Mouse (Mus musculus) hindbrain, embryonic 16.5 days (tissue): ENCODE measurements around the gene Fam206a. TPM values are rescaled to one million over a fixed set of nuclear protein-coding genes. Genes with fewer than 3 reads are reported as not detected.

Experiments
- ATAC-seq: fragments of 200-750 bp; cut with Nextera tagmentation; 2 replicates; pipeline ENCODE4 v1.8.0; 2017; ENCODE audit warnings: moderate TSS enrichment, moderate library complexity
- H3K27ac ChIP-seq: fragments of 300-500 bp; sonication (generic); 2 replicates; pipeline ENCODE4 v1.5.1; 2014; ENCODE audit warnings: low read depth, mild to moderate bottlenecking, control low read depth, low read length, moderate library complexity
- H3K27me3 ChIP-seq: fragments of 300-500 bp; sonication (generic); replicated peaks from 2 replicates; pipeline ENCODE4 v1.6.1; 2014; ENCODE audit warnings: low read length; ENCODE audit not compliant: control insufficient read depth, insufficient read depth
- H3K36me3 ChIP-seq: fragments of 300-500 bp; sonication (generic); 2 replicates; pipeline ENCODE4 v1.6.1; 2014; ENCODE audit warnings: mild to moderate bottlenecking, low read length, moderate library complexity, mixed read lengths; ENCODE audit not compliant: control insufficient read depth, insufficient read depth
- H3K4me1 ChIP-seq: fragments of 300-500 bp; sonication (generic); 2 replicates; pipeline ENCODE4 v1.6.1; 2014; ENCODE audit warnings: low read depth, low read length; ENCODE audit not compliant: control insufficient read depth, insufficient read depth
- H3K4me2 ChIP-seq: fragments of 300-500 bp; sonication (generic); 2 replicates; pipeline ENCODE4 v1.6.1; 2014; ENCODE audit warnings: mild to moderate bottlenecking, low read length, control low read depth, moderate library complexity
- H3K4me3 ChIP-seq: fragments of 300-500 bp; sonication (generic); 2 replicates; pipeline ENCODE4 v1.5.1; 2014; ENCODE audit warnings: mild to moderate bottlenecking, low read length, control low read depth, moderate library complexity
- H3K9ac ChIP-seq: fragments of 300-500 bp; sonication (generic); 2 replicates; pipeline ENCODE4 v1.6.1; 2014; ENCODE audit warnings: low read depth, mild to moderate bottlenecking, control low read depth, low read length, moderate library complexity
- H3K9me3 ChIP-seq: fragments of 300-500 bp; sonication (generic); 2 replicates; pipeline ENCODE4 v1.6.1; 2014; ENCODE audit warnings: mild to moderate bottlenecking, low read length, moderate library complexity; ENCODE audit not compliant: control insufficient read depth
- WGBS: fragments of 180-500 bp; shearing (Covaris S2); extraction: QIAGEN DNeasy Blood & Tissue Kit; methylation state at CpG from one replicate; pipeline ENCODE4 v1.1.7; 2014; 5-methylcytosine and 5-hydroxymethylcytosine counted together
- polyA plus RNA-seq: library from polyadenylated mRNA; unstranded; fragments of >200 nt; fragmentation: Nextera tagmentation; extraction: Ambion mirVana; gene quantifications from 2 replicates; pipeline ENCODE4 v1.2.1, GENCODE M21; 2015

The Fam206a gene
- polyA plus RNA-seq: 13.1 and 15.2 TPM in 2 replicates

GRCm38 (mm10) chr4:56801907-56802668, at the start of gene Fam206a, which contains the start of gene Elp1:
TSS of gene Fam206a (plus strand) at chr4:56802345.
TSS of gene Elp1 (minus strand) at chr4:56802331.
- Histone ChIP-seq H3K36me3 (peaks cover 22% of the 10 kb centered on the region), H3K9me3 (no peaks in the 10 kb centered on the region), H3K4me2 (peak within 1 kb of the TSS; percentile 79), H3K9ac (peak within 1 kb of the TSS; percentile 90), H3K27me3 (no peaks in the 10 kb centered on the region), H3K27ac (peak within 1 kb of the TSS; percentile 93), H3K4me3 (peak within 1 kb of the TSS; percentile 83), H3K4me1 (peaks cover 24% of the 10 kb centered on the region)
- under 1% methylated on average over 72 of the region's 72 CpGs for WGBS
- peak; percentile 97 for ATAC-seq

- H3K27ac ChIP-seq: no peak overlapping the region
- H3K27me3 ChIP-seq: no peaks in the 10 kb centered on the region
- no peaks in the 10 kb centered on the region for H3K4me1 ChIP-seq
- WGBS: 89% methylated on average over 5 of the region's 5 CpGs
- no peak for ATAC-seq
- no peak overlapping the region for H3K4me3 ChIP-seq
- H3K9ac ChIP-seq: no peak overlapping the region
- H3K36me3 ChIP-seq: peaks cover 60% of the 10 kb centered on the region
- H3K4me2 ChIP-seq: no peak overlapping the region
- H3K9me3 ChIP-seq: no peaks in the 10 kb centered on the region
Observed at GRCm38 (mm10) chr4:56756021-56756420, 46.1 kb upstream of the Fam206a start.

GRCm38 (mm10) chr4:56756966-56757600, 45.1 kb upstream of the Fam206a start:
- Histone ChIP-seq H3K4me1 (no peaks in the 10 kb centered on the region), H3K36me3 (peaks cover 50% of the 10 kb centered on the region), H3K4me3 (no peak overlapping the region), H3K27ac (no peak overlapping the region), H3K9me3 (no peaks in the 10 kb centered on the region), H3K4me2 (no peak overlapping the region), H3K27me3 (no peaks in the 10 kb centered on the region), H3K9ac (no peak overlapping the region)
- 92% methylated on average over 10 of the region's 10 CpGs for WGBS
- no peak for ATAC-seq

GRCm38 (mm10) chr4:56757693-56758092, 44.5 kb upstream of the Fam206a start:
- no peak overlapping the region for H3K9ac ChIP-seq
- H3K4me2 ChIP-seq: no peak overlapping the region
- H3K9me3 ChIP-seq: no peaks in the 10 kb centered on the region
- peaks cover 55% of the 10 kb centered on the region for H3K36me3 ChIP-seq
- WGBS: 97% methylated on average over 1 of the region's 1 CpGs
- no peak for ATAC-seq
- no peak overlapping the region for H3K27ac ChIP-seq
- no peaks in the 10 kb centered on the region for H3K27me3 ChIP-seq
- H3K4me3 ChIP-seq: no peak overlapping the region
- H3K4me1 ChIP-seq: no peaks in the 10 kb centered on the region

GRCm38 (mm10) chr4:56767861-56768284, 34.3 kb upstream of the Fam206a start:
- Histone ChIP-seq H3K27me3 (no peaks in the 10 kb centered on the region), H3K4me2 (no peak overlapping the region), H3K9me3 (no peaks in the 10 kb centered on the region), H3K27ac (no peak overlapping the region), H3K9ac (no peak overlapping the region), H3K4me3 (no peak overlapping the region), H3K36me3 (peaks cover 53% of the 10 kb centered on the region), H3K4me1 (no peaks in the 10 kb centered on the region)
- WGBS: 85% methylated on average over 5 of the region's 5 CpGs
- ATAC-seq: no peak

- Histone ChIP-seq H3K4me3 (no peak overlapping the region), H3K9me3 (no peaks in the 10 kb centered on the region), H3K9ac (no peak overlapping the region), H3K36me3 (peaks cover 59% of the 10 kb centered on the region), H3K27ac (no peak overlapping the region), H3K4me1 (no peaks in the 10 kb centered on the region), H3K27me3 (no peaks in the 10 kb centered on the region), H3K4me2 (no peak overlapping the region)
- ATAC-seq: no peak
- WGBS: 91% methylated on average over 7 of the region's 7 CpGs
Observed at GRCm38 (mm10) chr4:56768913-56769312, 33.2 kb upstream of the Fam206a start.

- Histone ChIP-seq H3K4me2 (no peak overlapping the region), H3K4me3 (no peak overlapping the region), H3K36me3 (peaks cover 54% of the 10 kb centered on the region), H3K9ac (no peak overlapping the region), H3K9me3 (no peaks in the 10 kb centered on the region), H3K27me3 (no peaks in the 10 kb centered on the region), H3K4me1 (no peaks in the 10 kb centered on the region), H3K27ac (no peak overlapping the region)
- ATAC-seq: no peak
- 90% methylated on average over 1 of the region's 1 CpGs for WGBS
Observed at GRCm38 (mm10) chr4:56771065-56771464, 31.1 kb upstream of the Fam206a start.

GRCm38 (mm10) chr4:56791373-56791772, 10.8 kb upstream of the Fam206a start:
- no peaks in the 10 kb centered on the region for H3K27me3 ChIP-seq
- no peak overlapping the region for H3K4me2 ChIP-seq
- ATAC-seq: no peak
- H3K4me3 ChIP-seq: no peak overlapping the region
- H3K9me3 ChIP-seq: no peaks in the 10 kb centered on the region
- peaks cover 60% of the 10 kb centered on the region for H3K36me3 ChIP-seq
- H3K27ac ChIP-seq: no peak overlapping the region
- H3K4me1 ChIP-seq: no peaks in the 10 kb centered on the region
- H3K9ac ChIP-seq: no peak overlapping the region
- WGBS: 44% methylated on average over 1 of the region's 1 CpGs

- Histone ChIP-seq H3K4me3 (peak overlapping the region; percentile 83), H3K36me3 (peaks cover 23% of the 10 kb centered on the region), H3K27ac (peak overlapping the region; percentile 93), H3K9ac (peak overlapping the region; percentile 90), H3K27me3 (no peaks in the 10 kb centered on the region), H3K9me3 (no peaks in the 10 kb centered on the region), H3K4me1 (peaks cover 24% of the 10 kb centered on the region), H3K4me2 (peak overlapping the region; percentile 79)
- WGBS: 2% methylated on average over 25 of the region's 25 CpGs
- no peak for ATAC-seq
Observed at GRCm38 (mm10) chr4:56802669-56803150, 565 bp downstream of the Fam206a start.
